Mouse (Mus musculus): Measurements from ENCODE around the gene Tspan1. TPM values are rescaled to one million over a fixed set of nuclear protein-coding genes. Genes with fewer than 3 reads are reported as not detected.

Gene Tspan1
- 35.7 and 43.6 TPM in 2 replicates for polyA plus RNA-seq (2015; fragmentation: Nextera tagmentation; extraction: Ambion mirVana)

GRCm38 (mm10) chr4:116167404-116167803 lies at the start of gene Tspan1:
Gene Tspan1 (minus strand): TSS chr4:116167601.
- H3K36me3 ChIP-seq = no peaks in the 10 kb centered on the region
- no peak within 1 kb of the TSS for H3K9ac ChIP-seq
- H3K27me3 ChIP-seq (replicated peaks) = no peaks in the 10 kb centered on the region
- WGBS = 24% methylated on average over 7 of the region's 7 CpGs
- H3K4me3 ChIP-seq (replicated peaks) = 0 out of 2 replicates have a peak within 1 kb of the TSS, but pooled peaks have one; percentile 3
- H3K27ac ChIP-seq = 0 out of 2 replicates have a peak within 1 kb of the TSS, but pooled peaks have one; percentile 17
- peak within 1 kb of the TSS; percentile 24; the same call in 1 of the 2 replicates for H3K4me2 ChIP-seq (replicated peaks)
- no peaks in the 10 kb centered on the region for H3K9me3 ChIP-seq
- H3K4me1 ChIP-seq (replicated peaks) = peaks cover 18% of the 10 kb centered on the region; the same call in 1 of the 2 replicates
- peak; percentile 64 for ATAC-seq

GRCm38 (mm10) chr4:116217046-116217445 lies 49.6 kb upstream of the Tspan1 start:
- no peaks in the 10 kb centered on the region for H3K36me3 ChIP-seq
- H3K4me1 ChIP-seq (replicated peaks) = 0 out of 2 replicates have a peak, but pooled peaks cover 2% of the 10 kb centered on the region
- WGBS = 21% methylated on average over 2 of the region's 2 CpGs
- H3K9ac ChIP-seq = no peak overlapping the region
- no peak overlapping the region for H3K4me2 ChIP-seq (replicated peaks)
- ATAC-seq = no peak
- H3K27ac ChIP-seq = no peak overlapping the region
- H3K4me3 ChIP-seq (replicated peaks) = no peak overlapping the region
- no peaks in the 10 kb centered on the region for H3K27me3 ChIP-seq (replicated peaks)
- H3K9me3 ChIP-seq = no peaks in the 10 kb centered on the region

GRCm38 (mm10) chr4:116215895-116216605 lies 48.6 kb upstream of the Tspan1 start:
- Histone ChIP-seq H3K27ac (no peak overlapping the region), H3K27me3 (replicated peaks) (no peaks in the 10 kb centered on the region), H3K4me2 (replicated peaks) (no peak overlapping the region), H3K9me3 (no peaks in the 10 kb centered on the region), H3K4me1 (replicated peaks) (0 out of 2 replicates have a peak, but pooled peaks cover 2% of the 10 kb centered on the region), H3K36me3 (no peaks in the 10 kb centered on the region), H3K4me3 (replicated peaks) (no peak overlapping the region), H3K9ac (no peak overlapping the region)
- WGBS = 93% methylated on average over 2 of the region's 2 CpGs
- ATAC-seq = no peak

GRCm38 (mm10) chr4:116208891-116209290 lies 41.5 kb upstream of the Tspan1 start:
- WGBS = 90% methylated on average over 1 of the region's 1 CpGs
- no peak for ATAC-seq

GRCm38 (mm10) chr4:116206531-116206930 lies 39.1 kb upstream of the Tspan1 start:
- Histone ChIP-seq H3K9ac (no peak overlapping the region), H3K9me3 (no peaks in the 10 kb centered on the region), H3K4me2 (replicated peaks) (no peak overlapping the region), H3K27me3 (replicated peaks) (no peaks in the 10 kb centered on the region), H3K36me3 (no peaks in the 10 kb centered on the region), H3K4me1 (replicated peaks) (no peaks in the 10 kb centered on the region), H3K4me3 (replicated peaks) (no peak overlapping the region), H3K27ac (no peak overlapping the region)
- WGBS = 61% methylated on average over 4 of the region's 4 CpGs
- ATAC-seq = peak; percentile 80

More at GRCm38 (mm10) chr4:116208891-116209290, 41.5 kb upstream of the Tspan1 start:
- Histone ChIP-seq H3K27me3 (replicated peaks) (no peaks in the 10 kb centered on the region), H3K4me3 (replicated peaks) (no peak overlapping the region), H3K9me3 (no peaks in the 10 kb centered on the region), H3K27ac (no peak overlapping the region), H3K9ac (no peak overlapping the region), H3K36me3 (no peaks in the 10 kb centered on the region), H3K4me1 (replicated peaks) (no peaks in the 10 kb centered on the region), H3K4me2 (replicated peaks) (no peak overlapping the region)

- Histone ChIP-seq H3K27me3 (replicated peaks) (no peaks in the 10 kb centered on the region), H3K9ac (no peak overlapping the region), H3K4me1 (replicated peaks) (no peaks in the 10 kb centered on the region), H3K4me3 (replicated peaks) (no peak overlapping the region), H3K36me3 (no peaks in the 10 kb centered on the region), H3K27ac (no peak overlapping the region), H3K9me3 (no peaks in the 10 kb centered on the region), H3K4me2 (replicated peaks) (no peak overlapping the region)
- no peak for ATAC-seq
- WGBS = 59% methylated on average over 3 of the region's 3 CpGs
Measured at GRCm38 (mm10) chr4:116204422-116204821, 37.0 kb upstream of the Tspan1 start.

GRCm38 (mm10) chr4:116198422-116198821 lies 31.0 kb upstream of the Tspan1 start:
- H3K9me3 ChIP-seq = no peaks in the 10 kb centered on the region
- no peak overlapping the region for H3K4me2 ChIP-seq (replicated peaks)
- 88% methylated on average over 2 of the region's 2 CpGs for WGBS
- H3K4me3 ChIP-seq (replicated peaks) = no peak overlapping the region
- H3K9ac ChIP-seq = no peak overlapping the region
- no peaks in the 10 kb centered on the region for H3K36me3 ChIP-seq
- H3K27ac ChIP-seq = no peak overlapping the region
- no peaks in the 10 kb centered on the region for H3K27me3 ChIP-seq (replicated peaks)
- no peaks in the 10 kb centered on the region for H3K4me1 ChIP-seq (replicated peaks)
- ATAC-seq = no peak

GRCm38 (mm10) chr4:116193583-116194383 lies 26.4 kb upstream of the Tspan1 start:
- Histone ChIP-seq H3K27me3 (replicated peaks) (no peaks in the 10 kb centered on the region), H3K9me3 (no peaks in the 10 kb centered on the region), H3K4me1 (replicated peaks) (no peaks in the 10 kb centered on the region), H3K4me3 (replicated peaks) (no peak overlapping the region), H3K27ac (no peak overlapping the region), H3K36me3 (no peaks in the 10 kb centered on the region), H3K9ac (no peak overlapping the region), H3K4me2 (replicated peaks) (no peak overlapping the region)
- peak; percentile 71; the same call in 1 of the 2 replicates for ATAC-seq
- 58% methylated on average over 9 of the region's 9 CpGs for WGBS

- no peak overlapping the region for H3K9ac ChIP-seq
- H3K36me3 ChIP-seq = no peaks in the 10 kb centered on the region
- H3K9me3 ChIP-seq = no peaks in the 10 kb centered on the region
- no peak overlapping the region for H3K4me3 ChIP-seq (replicated peaks)
- H3K4me1 ChIP-seq (replicated peaks) = no peaks in the 10 kb centered on the region
- H3K27ac ChIP-seq = no peak overlapping the region
- no peak for ATAC-seq
- H3K4me2 ChIP-seq (replicated peaks) = no peak overlapping the region
- WGBS = 40% methylated on average over 4 of the region's 4 CpGs
- H3K27me3 ChIP-seq (replicated peaks) = no peaks in the 10 kb centered on the region
Measured at GRCm38 (mm10) chr4:116192286-116192835, 25.0 kb upstream of the Tspan1 start.

GRCm38 (mm10) chr4:116185083-116185482 lies 17.7 kb upstream of the Tspan1 start:
- Histone ChIP-seq H3K27me3 (replicated peaks) (no peaks in the 10 kb centered on the region), H3K36me3 (no peaks in the 10 kb centered on the region), H3K4me1 (replicated peaks) (no peaks in the 10 kb centered on the region), H3K27ac (no peak overlapping the region), H3K4me2 (replicated peaks) (no peak overlapping the region), H3K4me3 (replicated peaks) (no peak overlapping the region), H3K9ac (no peak overlapping the region), H3K9me3 (no peaks in the 10 kb centered on the region)
- WGBS = 84% methylated on average over 4 of the region's 4 CpGs
- ATAC-seq = no peak

- Histone ChIP-seq H3K4me1 (replicated peaks) (no peaks in the 10 kb centered on the region), H3K27ac (no peak overlapping the region), H3K4me2 (replicated peaks) (peak overlapping the region; percentile 18), H3K9ac (no peak overlapping the region), H3K4me3 (replicated peaks) (no peak overlapping the region), H3K9me3 (no peaks in the 10 kb centered on the region), H3K36me3 (no peaks in the 10 kb centered on the region), H3K27me3 (replicated peaks) (no peaks in the 10 kb centered on the region)
- WGBS = 23% methylated on average over 12 of the region's 12 CpGs
- ATAC-seq = no peak
Measured at GRCm38 (mm10) chr4:116182745-116183144, 15.3 kb upstream of the Tspan1 start.

GRCm38 (mm10) chr4:116182079-116182478 lies 14.7 kb upstream of the Tspan1 start:
- H3K4me2 ChIP-seq (replicated peaks) = no peak overlapping the region
- no peaks in the 10 kb centered on the region for H3K27me3 ChIP-seq (replicated peaks)
- 69% methylated on average over 3 of the region's 3 CpGs for WGBS
- no peak for ATAC-seq
- H3K9me3 ChIP-seq = no peaks in the 10 kb centered on the region
- no peak overlapping the region for H3K9ac ChIP-seq
- no peak overlapping the region for H3K4me3 ChIP-seq (replicated peaks)
- no peaks in the 10 kb centered on the region for H3K36me3 ChIP-seq
- H3K4me1 ChIP-seq (replicated peaks) = peaks cover 4% of the 10 kb centered on the region
- H3K27ac ChIP-seq = no peak overlapping the region
